Mouse (Mus musculus) embryo, embryonic 11.5 days (tissue): Measurements from ENCODE around the gene Fut9.

Experiments used
- DNase-seq: peaks from one replicate; pipeline ENCODE4 v3.0.0-alpha.2; 2012; ENCODE audit warnings: low read depth, low spot score

Gene Fut9

DNA sequence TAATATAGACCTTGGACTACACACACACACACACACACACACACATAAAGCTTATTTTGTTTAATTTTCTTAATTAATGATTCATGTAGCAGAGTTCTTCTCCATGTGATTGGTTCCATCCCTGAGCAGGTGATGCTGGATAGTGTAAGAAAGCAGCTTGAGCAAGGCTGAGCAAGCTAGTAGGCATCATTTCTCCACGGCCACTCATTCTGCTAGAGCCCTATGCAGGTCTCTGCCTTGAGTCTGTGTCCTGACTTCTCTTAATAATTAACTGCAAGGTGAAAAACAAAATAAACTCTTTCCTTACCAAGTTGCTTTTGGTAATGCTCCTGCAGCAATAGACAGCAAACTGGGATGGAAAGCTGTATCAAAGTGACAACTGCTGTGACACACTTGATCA is 152.5 kb downstream of the Fut9 start:
- no peak for DNase-seq

DNA sequence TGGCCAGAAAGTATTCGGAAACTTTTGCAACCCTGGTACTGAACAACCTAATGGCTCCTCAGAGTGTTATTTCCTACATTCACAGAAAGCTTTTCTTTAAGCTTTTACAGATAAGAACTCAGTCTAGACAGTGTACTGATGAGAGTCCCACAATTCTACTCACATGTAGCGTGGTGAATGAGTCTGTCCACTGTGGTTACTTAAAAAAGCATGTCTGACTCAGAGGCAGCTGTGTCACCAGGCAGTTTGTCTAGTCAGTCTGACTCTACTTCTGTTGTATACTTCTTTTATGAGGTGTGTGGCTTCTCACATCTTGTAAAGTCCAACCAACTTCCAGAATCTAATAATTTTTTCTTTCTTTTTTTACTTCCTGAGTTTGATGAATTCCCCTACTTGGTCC is 154.5 kb downstream of the Fut9 start:
- DNase-seq = no peak

DNA sequence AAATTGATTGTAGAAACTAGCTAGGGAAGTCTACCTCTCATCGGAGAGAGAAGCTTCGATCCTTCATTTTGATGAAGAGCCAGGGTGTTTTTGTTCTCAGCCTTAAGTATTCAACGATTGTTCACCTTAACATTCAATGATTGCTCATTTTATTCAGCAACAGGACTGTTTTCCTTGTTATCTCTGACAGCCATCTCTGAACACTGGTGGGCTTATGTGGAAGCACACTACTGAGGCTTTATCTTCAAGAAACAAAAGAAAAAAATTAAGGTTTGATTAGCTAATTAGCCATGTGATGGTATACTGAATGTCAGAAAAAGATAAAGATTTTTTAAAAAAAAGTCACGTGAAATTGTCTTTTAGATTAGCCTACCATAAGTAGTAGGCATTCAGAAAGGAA is 158.1 kb downstream of the Fut9 start:
- DNase-seq = no peak

DNA sequence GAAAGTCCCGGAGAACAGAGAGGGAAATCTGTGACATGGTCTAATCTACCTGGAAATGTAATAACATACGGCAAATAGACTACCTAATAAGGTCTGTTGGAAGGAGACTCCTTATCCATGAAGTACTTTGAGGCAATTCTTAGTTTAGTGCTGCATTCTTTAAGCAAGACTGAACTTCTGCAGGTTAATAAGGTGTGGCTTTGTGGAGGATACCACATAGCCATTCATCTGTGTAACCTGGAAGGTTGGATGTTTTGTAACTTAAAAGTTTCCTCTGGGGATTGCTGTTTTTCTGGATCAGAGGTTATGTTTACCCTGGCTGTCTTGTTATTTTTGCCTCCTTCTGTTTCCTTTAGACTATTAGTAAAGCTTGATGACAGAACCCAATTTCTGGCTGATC is 166.8 kb downstream of the Fut9 start:
- DNase-seq = no peak

DNA sequence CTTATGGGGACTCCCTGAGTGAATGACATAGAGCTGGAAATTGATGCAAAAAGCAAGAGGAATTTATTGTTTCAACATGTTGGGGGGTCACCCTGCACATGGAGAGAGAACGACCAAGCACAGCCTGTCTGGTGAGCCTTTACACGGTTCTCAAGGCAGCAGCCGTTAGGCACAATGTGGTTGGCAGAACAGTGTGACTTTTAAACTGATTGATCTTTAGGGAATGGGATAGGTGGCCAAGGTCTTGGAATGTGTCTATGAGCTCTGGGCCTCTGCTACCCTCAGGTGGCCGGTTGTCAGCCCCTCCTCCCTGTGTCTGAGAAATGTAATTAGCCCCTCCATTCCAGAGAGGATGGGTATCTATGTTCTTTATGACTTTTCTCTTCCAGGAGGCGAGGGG is 171.9 kb downstream of the Fut9 start:
- no peak for DNase-seq

DNA sequence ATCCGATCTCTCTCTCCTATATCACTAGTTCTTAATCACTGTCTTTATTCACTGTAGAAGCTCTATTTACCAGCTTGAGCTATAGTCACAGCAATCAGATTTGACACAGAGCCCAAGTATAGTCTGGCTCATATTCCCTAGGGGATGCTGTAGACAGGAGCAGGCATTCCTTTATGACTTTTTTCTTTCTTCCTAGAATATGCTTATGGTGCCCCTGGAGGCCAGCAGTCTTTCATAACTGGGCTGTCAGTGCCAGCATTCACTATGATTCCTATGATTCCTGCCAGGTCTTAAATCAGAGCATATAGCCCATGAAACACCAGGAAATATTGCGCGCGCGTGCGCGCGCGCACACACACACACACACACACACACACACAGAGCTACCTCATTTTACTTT is 172.6 kb downstream of the Fut9 start:
- DNase-seq = no peak

DNA sequence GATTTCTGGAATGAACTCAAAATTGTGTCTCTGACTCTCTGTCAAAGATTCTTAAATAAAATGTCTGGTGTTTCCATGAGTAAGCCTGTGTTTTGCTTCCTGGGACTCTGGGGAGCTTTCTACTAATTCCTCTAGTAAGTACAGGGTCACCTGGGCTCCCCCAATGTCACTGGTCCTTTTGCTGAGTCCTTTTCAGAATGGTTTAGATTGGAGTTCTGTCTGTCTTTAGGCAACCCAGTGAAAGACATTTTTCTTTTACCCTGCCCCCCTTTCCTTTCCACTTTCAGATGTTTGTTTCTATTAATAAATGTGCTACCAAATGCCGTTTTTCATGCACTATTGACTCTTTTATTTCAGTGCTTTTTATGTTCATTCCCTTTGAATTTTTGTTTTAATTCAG is 173.0 kb downstream of the Fut9 start:
- DNase-seq = no peak

DNA sequence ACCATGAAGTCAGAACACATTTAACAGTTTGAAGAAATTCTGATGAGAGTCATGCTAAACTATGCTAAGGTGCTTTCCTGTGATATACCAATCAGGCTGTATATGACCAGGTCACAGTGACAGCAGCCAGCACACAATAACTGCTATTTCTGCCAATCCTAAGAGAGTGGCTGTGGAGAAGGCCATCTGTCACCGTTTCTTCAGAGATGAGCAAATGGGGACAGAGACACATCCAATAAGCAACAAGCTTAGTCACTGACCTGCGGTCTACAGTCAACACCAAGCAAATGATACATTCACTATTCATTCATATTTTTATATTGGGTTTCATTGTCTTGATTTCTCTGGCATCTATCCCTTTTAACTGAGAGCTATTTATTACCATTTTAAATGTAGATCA is 176.9 kb downstream of the Fut9 start:
- no peak for DNase-seq

DNA sequence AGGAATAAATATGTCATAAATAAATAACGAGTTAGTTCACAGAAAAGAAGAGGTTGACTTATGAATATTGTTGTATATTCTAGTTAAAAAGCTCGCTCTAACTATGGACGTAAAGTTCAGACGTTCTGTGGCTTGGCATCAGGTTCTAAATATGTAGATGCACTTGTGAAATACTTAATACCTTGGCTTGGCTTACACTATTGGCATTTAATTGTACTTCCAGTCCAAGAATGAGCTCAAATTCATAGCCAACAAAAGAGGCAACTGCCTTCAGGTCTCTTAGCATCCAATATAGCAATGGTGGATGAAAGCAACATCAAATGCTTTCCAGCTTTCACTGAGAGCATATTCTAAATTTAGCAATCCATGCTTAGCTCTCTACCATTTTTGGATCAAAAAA is 182.7 kb downstream of the Fut9 start:
- DNase-seq = no peak

DNA sequence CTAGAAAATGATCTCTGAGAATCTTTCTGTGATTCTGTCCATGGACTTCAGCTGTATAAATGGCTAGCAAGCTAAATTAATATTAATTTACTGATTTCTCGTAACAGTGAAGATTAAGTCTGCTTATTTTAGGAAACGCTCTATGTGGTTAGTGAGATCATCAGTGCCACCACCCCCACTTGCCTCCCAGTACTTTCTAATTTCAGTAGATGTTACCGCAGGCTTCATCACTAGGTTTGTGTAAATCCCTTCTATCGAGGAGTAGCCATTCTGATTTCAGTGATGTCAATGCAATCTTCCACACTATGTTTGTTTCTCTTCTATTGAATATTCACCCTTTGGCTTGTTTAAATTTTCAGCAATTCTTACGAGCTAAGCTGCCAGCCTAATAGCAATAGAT is 186.6 kb downstream of the Fut9 start:
- no peak for DNase-seq

DNA sequence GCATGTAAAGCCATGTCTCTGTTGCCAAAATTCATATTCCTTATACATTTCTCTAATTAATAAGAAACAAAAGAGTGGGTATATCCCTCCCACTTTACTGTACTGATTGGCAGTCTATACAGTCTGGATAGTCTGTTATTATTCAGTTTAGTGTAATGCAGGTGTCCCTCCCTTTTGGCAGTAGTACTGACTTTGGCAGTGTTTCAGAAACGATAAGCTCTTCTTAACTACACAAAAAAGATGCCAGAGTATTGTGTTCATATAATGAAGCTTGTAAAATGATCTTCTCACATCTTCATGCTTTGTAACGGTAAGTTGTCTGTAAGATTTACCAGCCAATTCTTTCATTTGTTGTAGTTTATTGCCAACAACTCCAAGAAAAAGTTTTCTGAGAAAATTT is 189.6 kb downstream of the Fut9 start:
- DNase-seq = no peak

DNA sequence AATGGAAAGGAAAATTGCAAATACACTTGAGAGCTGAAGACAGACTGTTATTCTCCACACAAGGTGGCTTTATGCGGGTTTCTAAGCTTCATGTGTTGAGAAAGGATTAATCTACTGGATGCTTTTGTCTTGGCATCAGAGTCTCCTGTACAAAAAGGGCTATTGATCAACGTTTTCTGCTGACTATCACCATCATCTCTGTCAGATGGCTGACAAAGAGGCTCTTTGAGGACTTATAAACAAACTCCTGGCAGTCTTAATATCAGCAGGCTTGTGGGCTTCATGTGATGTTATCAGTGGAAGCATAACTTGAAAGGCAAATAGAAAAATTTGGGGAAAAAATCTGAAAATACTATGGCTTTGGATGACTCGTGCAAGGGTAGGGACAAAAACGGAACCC is 206.8 kb downstream of the Fut9 start:
- DNase-seq = no peak
